Mouse (Mus musculus) cerebellum, adult 11 months (tissue): Measurements from ENCODE around the gene Tmem183a.
A peak's percentile ranks its signal among the peaks of the same experiment; 100 is the strongest.

ENCODE experiments used
- DNase-seq: peaks from one replicate; pipeline ENCODE4 v3.0.0; 2022

The Tmem183a gene

GRCm38 (mm10) chr1:134344005-134344950 is 17.5 kb downstream of the Tmem183a start:
- peak; percentile 96 for DNase-seq

- peak; percentile 52 for DNase-seq
Measured at GRCm38 (mm10) chr1:134343567-134343966, 18.2 kb downstream of the Tmem183a start.

- DNase-seq: no peak
Measured at GRCm38 (mm10) chr1:134342781-134343310, 18.9 kb downstream of the Tmem183a start.

- DNase-seq: peak; percentile 70
Measured at GRCm38 (mm10) chr1:134342278-134342664, 19.5 kb downstream of the Tmem183a start.

- no peak for DNase-seq
Measured at GRCm38 (mm10) chr1:134341641-134342277, 20.0 kb downstream of the Tmem183a start.

GRCm38 (mm10) chr1:134339757-134340619 is 21.8 kb downstream of the Tmem183a start:
- DNase-seq: no peak

GRCm38 (mm10) chr1:134339162-134339561 is 22.6 kb downstream of the Tmem183a start:
- DNase-seq: no peak

GRCm38 (mm10) chr1:134336958-134337710 is 24.6 kb downstream of the Tmem183a start:
- DNase-seq: no peak

- peak; percentile 75 for DNase-seq
Measured at GRCm38 (mm10) chr1:134335924-134336810, 25.6 kb downstream of the Tmem183a start.

GRCm38 (mm10) chr1:134335211-134335923 is 26.4 kb downstream of the Tmem183a start:
- peak; percentile 88 for DNase-seq

GRCm38 (mm10) chr1:134334111-134334827 is 27.5 kb downstream of the Tmem183a start:
- DNase-seq: no peak

GRCm38 (mm10) chr1:134333371-134334110 is 28.2 kb downstream of the Tmem183a start:
- no peak for DNase-seq

- DNase-seq: peak; percentile 72
Measured at GRCm38 (mm10) chr1:134332770-134333271, 29.0 kb downstream of the Tmem183a start, which contains the start of gene Ppfia4. Gene Ppfia4 (minus strand): TSS chr1:134332928.

GRCm38 (mm10) chr1:134331879-134332635 is 29.7 kb downstream of the Tmem183a start:
- peak; percentile 83 for DNase-seq

- DNase-seq: no peak
Measured at GRCm38 (mm10) chr1:134326841-134327346, 34.9 kb downstream of the Tmem183a start.

- DNase-seq: no peak
Measured at GRCm38 (mm10) chr1:134322591-134322990, 39.2 kb downstream of the Tmem183a start.

- no peak for DNase-seq
Measured at GRCm38 (mm10) chr1:134320691-134321301, 41.0 kb downstream of the Tmem183a start.
